Mouse (Mus musculus) kidney, postnatal 25 days (tissue): ENCODE data around the gene Klk1b1.
"Not testable (repeated sequence)": the region's sequence is repeated elsewhere in the genome, so short reads cannot be mapped to it uniquely, and the experiment has no call there.

Experiments
- DNase-seq, 2 experiments: peaks; one replicate each; pipeline ENCODE4 v3.0.0; 2021; ENCODE audit warnings: mixed read lengths in 2 of 2

The Klk1b1 gene

GRCm38 (mm10) chr7:43966451-43966850 lies at the start of gene Klk1b1:
Gene Klk1b1 (plus strand): TSS chr7:43966751.
- no peak for DNase-seq

- DNase-seq, result no peak
Measured at GRCm38 (mm10) chr7:43918426-43918825, 48.1 kb upstream of the Klk1b1 start.

- DNase-seq, result no peak
Measured at GRCm38 (mm10) chr7:43918871-43919270, 47.7 kb upstream of the Klk1b1 start.

- DNase-seq, result peak; percentile 73 to 80
Measured at GRCm38 (mm10) chr7:43919559-43920451, 46.7 kb upstream of the Klk1b1 start.

GRCm38 (mm10) chr7:43920582-43920981 lies 46.0 kb upstream of the Klk1b1 start:
- no peak for DNase-seq

GRCm38 (mm10) chr7:43921087-43921486 lies 45.5 kb upstream of the Klk1b1 start:
- no peak for DNase-seq

- no peak for DNase-seq
Measured at GRCm38 (mm10) chr7:43921941-43922340, 44.6 kb upstream of the Klk1b1 start.

GRCm38 (mm10) chr7:43925985-43926384 lies 40.6 kb upstream of the Klk1b1 start:
- DNase-seq, result no peak

GRCm38 (mm10) chr7:43928521-43928920 lies 38.0 kb upstream of the Klk1b1 start:
- DNase-seq, result peak; percentile 65 to 67

- peak; percentile 11 to 51 for DNase-seq
Measured at GRCm38 (mm10) chr7:43932337-43932736, 34.2 kb upstream of the Klk1b1 start.

- no peak for DNase-seq
Measured at GRCm38 (mm10) chr7:43933440-43933839, 33.1 kb upstream of the Klk1b1 start, which contains the start of gene Klk15. Gene Klk15 (plus strand): TSS chr7:43933740.

GRCm38 (mm10) chr7:43934747-43935146 lies 31.8 kb upstream of the Klk1b1 start:
- DNase-seq, result peak; percentile 37 to 85

GRCm38 (mm10) chr7:43936551-43936950 lies 30.0 kb upstream of the Klk1b1 start:
- DNase-seq, result no peak

GRCm38 (mm10) chr7:43942293-43942692 lies 24.3 kb upstream of the Klk1b1 start:
- DNase-seq, result peak in 1 of 2 experiments; percentile 64

- DNase-seq, result no peak
Measured at GRCm38 (mm10) chr7:43944727-43945264, 21.8 kb upstream of the Klk1b1 start.

GRCm38 (mm10) chr7:43950364-43950763 lies 16.2 kb upstream of the Klk1b1 start, which contains the start of gene Klk1b8:
Gene Klk1b8 (plus strand): TSS chr7:43950664.
- no peak for DNase-seq

GRCm38 (mm10) chr7:43952703-43953102 lies 13.8 kb upstream of the Klk1b1 start:
- DNase-seq, result peak; percentile 16 to 59

GRCm38 (mm10) chr7:43967058-43967457 lies 507 bp downstream of the Klk1b1 start:
- DNase-seq, result no peak

- DNase-seq, result no peak
Measured at GRCm38 (mm10) chr7:43967612-43968011, 1.1 kb downstream of the Klk1b1 start.

- not testable (repeated sequence) for DNase-seq
Measured at GRCm38 (mm10) chr7:43975761-43976160, 9.2 kb downstream of the Klk1b1 start, which contains the start of gene Klk1b9. Gene Klk1b9 (plus strand): TSS chr7:43976061.

GRCm38 (mm10) chr7:43985657-43986056 lies 19.1 kb downstream of the Klk1b1 start:
- no peak for DNase-seq

GRCm38 (mm10) chr7:43994821-43995220 lies 28.3 kb downstream of the Klk1b1 start:
- not testable (repeated sequence) for DNase-seq

GRCm38 (mm10) chr7:43995577-43995976 lies 29.0 kb downstream of the Klk1b1 start, which contains the start of gene Klk1b11:
Gene Klk1b11 (plus strand): TSS chr7:43995877.
- DNase-seq, result not testable (repeated sequence)

GRCm38 (mm10) chr7:44004847-44005246 lies 38.3 kb downstream of the Klk1b1 start:
- no peak for DNase-seq
